Mouse (Mus musculus): ENCODE measurements at regions not wholly inside any gene's neighbourhood (a gene's known extent, or its start where the extent isn't known, plus 50 kb on each side); places are given as distances from the start of the nearest gene placed in this dataset.

DNA sequence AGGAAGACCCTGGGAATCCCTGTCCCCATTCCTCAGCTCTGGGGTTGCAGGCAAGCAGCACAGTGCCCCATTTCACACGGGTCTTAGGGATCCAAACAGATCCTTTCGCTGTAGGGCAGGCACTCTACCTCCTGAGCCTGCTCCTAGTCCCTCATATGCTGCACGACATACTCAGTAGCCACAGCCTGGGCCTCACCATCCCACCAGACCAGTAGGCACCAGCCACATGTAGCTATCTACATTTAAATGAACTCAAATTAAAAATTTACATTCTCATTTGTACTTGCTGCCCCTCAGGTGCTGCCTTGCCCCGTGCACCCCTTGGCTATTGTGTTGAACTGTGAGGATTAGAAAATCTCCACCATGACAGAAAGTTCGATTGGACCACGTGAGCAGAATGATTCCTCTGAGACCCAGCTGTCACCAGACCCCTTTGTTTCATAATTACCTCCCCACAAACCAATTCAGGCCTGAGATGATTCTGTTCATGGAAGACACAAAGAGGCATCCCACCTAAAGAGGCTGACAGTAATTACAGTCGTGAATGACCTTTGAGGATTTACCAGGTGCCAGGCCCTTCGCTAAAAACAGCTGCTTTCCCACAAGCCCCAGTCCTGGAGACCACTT, 67.9 kb upstream of the Ctnnb1 start:
- DNase-seq (ENCODE audit: low spot score), result no peak

DNA sequence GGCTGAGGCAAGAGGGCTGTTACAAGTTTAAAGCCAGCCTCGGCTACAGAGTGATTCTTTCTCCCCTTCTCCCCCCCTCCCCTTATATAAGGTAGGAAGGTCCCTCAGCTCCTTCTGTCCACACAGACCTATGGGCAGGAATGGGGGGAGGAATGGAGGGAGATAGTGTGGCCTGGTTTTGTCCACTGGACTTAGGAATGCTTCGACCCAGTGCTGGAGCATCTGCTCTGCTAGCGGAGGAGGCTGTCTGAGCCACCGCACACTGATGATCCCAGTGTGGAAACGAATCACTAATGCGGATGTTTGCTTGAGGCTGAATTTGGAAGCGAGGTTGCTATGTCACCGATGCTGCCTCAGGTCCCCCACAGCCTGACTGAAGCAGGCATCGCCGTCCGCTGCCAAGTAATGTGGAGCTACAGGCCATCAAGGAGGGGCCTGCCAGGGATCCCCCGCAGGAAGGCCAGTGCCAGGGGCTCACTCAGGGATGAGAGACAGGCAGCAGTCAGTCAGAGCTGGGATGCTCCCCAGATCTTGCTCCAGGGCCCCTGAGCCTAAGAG, 67.1 kb upstream of the Ctnnb1 start:
- no peak for DNase-seq (ENCODE audit: low spot score)

DNA sequence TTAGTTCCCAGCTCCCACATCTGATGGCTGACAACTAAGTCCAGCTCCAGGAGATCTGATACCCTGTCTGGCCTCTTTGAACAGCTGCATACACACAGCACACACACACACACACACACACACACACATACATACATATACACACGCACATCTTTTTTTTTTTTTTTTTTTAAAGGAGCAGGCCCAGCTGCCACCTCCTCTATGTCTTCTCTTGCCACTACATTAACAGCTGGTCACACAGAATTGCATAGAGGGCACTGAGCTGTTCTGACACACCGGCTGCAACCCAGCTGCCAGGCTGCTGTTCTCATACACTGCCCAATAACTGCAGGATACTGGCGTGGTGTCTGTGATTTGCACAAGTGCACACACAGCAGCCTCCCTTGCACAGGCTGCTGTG, 64.6 kb upstream of the Ctnnb1 start:
- no peak for DNase-seq (ENCODE audit: low spot score)

DNA sequence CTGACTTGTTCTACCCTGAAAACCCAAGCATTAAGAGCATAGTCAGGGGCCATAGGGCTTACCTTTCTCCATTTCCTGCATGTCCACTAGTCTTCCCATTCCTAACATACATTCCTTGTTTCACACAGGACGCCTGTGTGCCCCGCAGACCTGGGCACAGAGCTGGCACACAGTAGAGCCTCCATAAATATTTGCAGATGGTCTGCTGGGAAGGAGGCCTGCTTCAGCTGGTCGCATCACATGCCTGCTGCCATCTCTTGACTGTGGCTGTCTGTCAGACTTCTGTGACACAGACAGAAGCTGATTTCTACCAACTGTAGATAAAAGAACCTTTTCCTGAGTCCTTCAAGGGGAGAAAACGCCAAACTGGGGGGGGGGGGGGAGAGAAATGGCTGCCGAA, 62.8 kb upstream of the Ctnnb1 start:
- no peak for DNase-seq (ENCODE audit: low spot score)

DNA sequence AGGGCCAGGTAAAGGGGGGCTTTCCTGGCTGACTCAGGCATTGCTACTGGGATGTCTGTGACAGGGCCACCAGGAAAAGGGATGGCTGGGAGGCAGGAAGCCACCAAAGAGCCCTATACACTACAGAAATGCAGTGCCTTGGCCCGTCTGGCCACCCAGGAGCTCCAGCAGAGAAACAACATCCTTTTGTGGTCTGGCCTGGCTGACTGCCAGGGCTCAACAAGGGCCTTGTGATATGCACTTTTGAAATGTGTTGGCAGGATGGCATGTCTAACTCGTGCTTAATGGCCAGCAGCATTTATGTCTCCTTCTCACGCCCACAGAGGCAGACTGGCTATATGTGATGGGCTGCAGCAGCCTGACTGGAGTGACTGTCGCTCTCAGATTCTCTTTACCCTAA, 62.3 kb upstream of the Ctnnb1 start:
- no peak for DNase-seq (ENCODE audit: low spot score)

DNA sequence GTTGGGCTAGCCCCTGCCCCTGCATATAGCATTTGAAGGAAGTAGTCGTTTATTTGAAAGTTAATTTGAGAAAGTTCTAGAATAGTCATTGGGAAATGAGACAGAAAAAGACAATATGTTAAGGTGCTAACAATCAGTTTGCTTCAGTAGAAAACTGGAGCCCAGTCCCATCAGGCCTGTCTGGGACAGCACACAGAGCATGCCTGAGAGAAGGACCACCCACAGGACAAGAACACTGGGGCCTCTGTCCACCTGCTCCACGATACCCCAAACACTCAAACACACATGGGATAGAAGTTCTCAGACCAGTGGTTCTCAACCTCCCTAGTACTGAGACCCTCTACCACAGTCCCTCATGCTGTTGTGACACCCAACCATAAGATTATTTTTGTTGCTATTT, 61.2 kb upstream of the Ctnnb1 start:
- DNase-seq (ENCODE audit: low spot score), result no peak

DNA sequence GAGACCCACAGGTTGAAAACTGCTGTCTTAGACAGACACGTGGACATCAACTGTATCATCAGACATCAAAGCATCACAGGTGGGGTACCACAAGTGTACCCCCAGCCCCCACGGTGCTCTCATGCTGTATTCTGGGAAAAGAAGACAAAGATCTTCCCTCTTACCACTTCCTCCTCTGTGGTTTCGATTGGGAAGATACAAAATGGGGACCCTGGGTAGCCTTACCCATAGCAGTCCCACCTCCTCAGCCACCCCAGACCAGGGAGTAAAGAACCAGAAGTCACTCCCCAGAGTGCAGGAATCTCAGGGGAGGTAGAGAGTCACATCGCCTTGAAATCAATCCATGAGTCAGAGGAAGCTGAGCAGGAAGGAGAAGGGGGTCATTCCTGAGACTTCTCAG, 60.7 kb upstream of the Ctnnb1 start:
- DNase-seq (ENCODE audit: low spot score), result no peak

DNA sequence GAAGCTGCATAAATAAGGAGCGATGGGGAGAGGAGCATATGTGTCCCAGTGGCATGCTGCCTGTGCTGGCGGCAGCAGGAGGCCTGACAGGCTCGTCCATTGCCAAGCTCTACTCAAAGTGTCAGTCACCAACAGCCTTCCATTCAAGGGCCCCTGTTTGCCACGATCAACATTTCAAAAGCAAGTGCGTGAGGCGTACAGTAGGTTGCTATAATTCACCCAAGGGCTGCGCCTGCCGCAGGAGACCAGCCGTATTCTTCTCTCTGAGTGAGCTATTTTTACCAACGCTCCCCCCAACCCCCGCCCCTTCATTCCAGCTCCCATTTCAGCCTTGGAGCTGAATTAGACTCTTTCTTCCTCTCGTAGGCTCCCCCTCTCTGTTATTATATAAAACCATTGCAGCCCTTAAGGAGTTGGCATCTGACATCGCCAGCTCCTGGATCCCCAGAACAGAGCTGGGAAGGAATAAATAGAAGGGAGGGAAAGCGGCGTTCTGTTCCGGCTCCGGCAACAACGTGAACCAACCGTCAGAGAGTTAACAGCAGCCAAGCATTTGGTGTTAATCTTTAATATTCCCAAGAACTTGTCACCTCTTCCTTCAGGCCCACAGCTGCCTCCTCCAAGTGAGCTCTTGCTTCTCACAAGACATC, 59.5 kb upstream of the Ctnnb1 start:
- DNase-seq (ENCODE audit: low spot score), result no peak

DNA sequence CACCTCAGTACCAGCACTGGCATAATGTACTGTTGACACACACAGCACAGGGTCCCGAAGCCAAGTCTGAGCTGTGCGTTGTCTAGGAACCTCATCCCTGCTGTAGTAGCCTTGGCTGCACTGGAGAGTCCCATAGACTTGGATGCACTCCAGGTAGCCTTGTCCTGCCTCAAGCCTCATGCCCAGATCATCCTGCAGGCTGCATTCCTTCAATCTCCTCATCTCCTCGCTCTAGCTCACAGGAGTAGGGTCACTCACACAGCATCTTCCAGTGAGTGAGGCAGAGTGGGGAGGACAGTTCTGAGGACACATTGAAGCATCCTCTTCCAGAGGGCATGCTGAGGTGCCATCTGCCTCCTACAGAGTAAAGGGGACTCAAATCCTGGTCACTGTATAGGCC, 55.7 kb upstream of the Ctnnb1 start:
- no peak for DNase-seq (ENCODE audit: low spot score)

DNA sequence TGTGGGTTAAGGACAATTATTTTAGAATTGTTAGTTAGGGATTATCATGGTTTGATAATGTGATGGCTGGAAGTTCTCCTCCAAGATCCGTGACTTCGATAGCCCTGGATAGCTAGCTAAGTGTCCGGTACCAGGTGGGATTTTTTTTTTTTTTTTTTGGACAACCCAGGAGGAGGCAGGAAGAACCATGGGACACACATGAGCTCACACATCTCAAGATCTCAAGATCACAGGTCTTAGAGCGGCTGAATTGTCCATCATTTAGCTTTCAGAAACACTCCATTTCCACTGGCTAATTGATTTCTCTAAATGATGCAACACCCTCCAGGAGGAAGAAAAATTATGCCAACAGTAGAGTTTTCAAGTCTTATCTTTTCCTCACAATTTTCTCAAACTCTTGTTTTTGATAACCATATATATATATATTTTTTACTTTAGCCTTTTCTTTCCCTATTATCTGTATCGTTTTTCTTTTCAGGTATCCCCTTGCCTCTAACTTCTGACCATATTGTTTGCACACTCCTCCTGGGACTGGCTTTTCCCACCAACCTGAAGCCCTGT, 54.5 kb upstream of the Ctnnb1 start:
- no peak for DNase-seq (ENCODE audit: low spot score)

DNA sequence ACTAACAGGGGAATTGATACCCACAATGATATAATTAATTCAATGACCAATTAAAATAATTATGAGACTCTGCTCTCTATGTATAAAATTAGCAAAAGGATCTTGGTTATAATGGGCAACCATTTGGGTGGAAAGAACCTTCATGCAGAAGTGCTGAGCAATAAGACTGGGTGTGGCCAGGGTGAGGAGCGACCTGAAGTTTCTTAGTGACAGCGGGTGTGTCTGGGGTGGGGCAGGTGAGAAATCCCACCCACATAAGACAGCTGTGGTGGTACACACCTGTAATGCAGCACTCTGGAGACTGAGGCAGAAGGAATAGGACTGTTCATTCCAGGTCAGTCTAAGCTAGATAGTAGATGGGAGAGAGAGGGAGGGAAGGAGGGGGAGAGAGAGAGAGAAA, 51.9 kb upstream of the Ctnnb1 start:
- DNase-seq (ENCODE audit: low spot score), result no peak
